Mouse (Mus musculus): ENCODE results near the gene Cd5.

The Cd5 gene

GRCm38 (mm10) chr19:10729889-10730288 is 8.9 kb downstream of the Cd5 start:
- DNase-seq (ENCODE audit: low spot score in 2 of 2), result no peak

- no peak for DNase-seq (ENCODE audit: low spot score in 2 of 2)
These were observed 14.0 kb downstream of the Cd5 start for GRCm38 (mm10) chr19:10724629-10725363.

GRCm38 (mm10) chr19:10723649-10724048 is 15.2 kb downstream of the Cd5 start:
- no peak for DNase-seq (ENCODE audit: low spot score in 2 of 2)

GRCm38 (mm10) chr19:10723084-10723483 is 15.7 kb downstream of the Cd5 start:
- no peak for DNase-seq (ENCODE audit: low spot score in 2 of 2)

- no peak for DNase-seq (ENCODE audit: low spot score in 2 of 2)
These were observed 17.7 kb downstream of the Cd5 start for GRCm38 (mm10) chr19:10721064-10721463.

GRCm38 (mm10) chr19:10720524-10720923 is 18.3 kb downstream of the Cd5 start:
- DNase-seq (ENCODE audit: low spot score in 2 of 2), result no peak

GRCm38 (mm10) chr19:10719751-10720150 is 19.1 kb downstream of the Cd5 start:
- no peak for DNase-seq (ENCODE audit: low spot score in 2 of 2)

- no peak for DNase-seq (ENCODE audit: low spot score in 2 of 2)
These were observed 20.5 kb downstream of the Cd5 start for GRCm38 (mm10) chr19:10718251-10718775.

- DNase-seq (ENCODE audit: low spot score in 2 of 2), result no peak
These were observed 23.3 kb downstream of the Cd5 start for GRCm38 (mm10) chr19:10715476-10715875.

GRCm38 (mm10) chr19:10714682-10715475 is 23.9 kb downstream of the Cd5 start:
- DNase-seq (ENCODE audit: low spot score in 2 of 2), result peak; percentile 45 to 48

- no peak for DNase-seq (ENCODE audit: low spot score in 2 of 2)
These were observed 24.6 kb downstream of the Cd5 start for GRCm38 (mm10) chr19:10714168-10714567.

GRCm38 (mm10) chr19:10713551-10713950 is 25.3 kb downstream of the Cd5 start:
- DNase-seq (ENCODE audit: low spot score in 2 of 2), result no peak

GRCm38 (mm10) chr19:10712646-10713045 is 26.2 kb downstream of the Cd5 start:
- no peak for DNase-seq (ENCODE audit: low spot score in 2 of 2)

GRCm38 (mm10) chr19:10712194-10712593 is 26.6 kb downstream of the Cd5 start:
- DNase-seq (ENCODE audit: low spot score in 2 of 2), result no peak

- DNase-seq (ENCODE audit: low spot score in 2 of 2), result no peak
These were observed 28.1 kb downstream of the Cd5 start for GRCm38 (mm10) chr19:10710751-10711150.

- DNase-seq (ENCODE audit: low spot score in 2 of 2), result no peak
These were observed 28.7 kb downstream of the Cd5 start for GRCm38 (mm10) chr19:10710088-10710511.

GRCm38 (mm10) chr19:10709360-10710087 is 29.3 kb downstream of the Cd5 start:
- peak; percentile 78 to 92 for DNase-seq (ENCODE audit: low spot score in 2 of 2)

GRCm38 (mm10) chr19:10708900-10709299 is 29.9 kb downstream of the Cd5 start:
- no peak for DNase-seq (ENCODE audit: low spot score in 2 of 2)

- no peak for DNase-seq (ENCODE audit: low spot score in 2 of 2)
These were observed 30.9 kb downstream of the Cd5 start for GRCm38 (mm10) chr19:10707881-10708280.

GRCm38 (mm10) chr19:10707087-10707875 is 31.5 kb downstream of the Cd5 start:
- DNase-seq (ENCODE audit: low spot score in 2 of 2), result no peak

GRCm38 (mm10) chr19:10703470-10703869 is 35.3 kb downstream of the Cd5 start:
- DNase-seq (ENCODE audit: low spot score in 2 of 2), result no peak
